Mouse (Mus musculus): ENCODE results near the gene C87436.
"Not testable (repeated sequence)": the region's sequence is repeated elsewhere in the genome, so short reads cannot be mapped to it uniquely, and the experiment has no call there.

The C87436 gene

GRCm38 (mm10) chr6:86481871-86482270 is 43.7 kb downstream of the C87436 start:
- DNase-seq (ENCODE audit: low read depth, low spot score) = no peak

GRCm38 (mm10) chr6:86485943-86486640 is 47.9 kb downstream of the C87436 start:
- DNase-seq (ENCODE audit: low read depth, low spot score) = no peak

GRCm38 (mm10) chr6:86487358-86488148 is 49.4 kb downstream of the C87436 start:
- DNase-seq (ENCODE audit: low read depth, low spot score) = no peak

GRCm38 (mm10) chr6:86488149-86488485 is 49.9 kb downstream of the C87436 start:
- no peak for DNase-seq (ENCODE audit: low read depth, low spot score)

GRCm38 (mm10) chr6:86489945-86490344 is 51.8 kb downstream of the C87436 start:
- no peak for DNase-seq (ENCODE audit: low read depth, low spot score)

- not testable (repeated sequence) for DNase-seq (ENCODE audit: low read depth, low spot score)
These were observed 52.2 kb downstream of the C87436 start for GRCm38 (mm10) chr6:86490413-86490812.

- no peak for DNase-seq (ENCODE audit: low read depth, low spot score)
These were observed 55.5 kb downstream of the C87436 start for GRCm38 (mm10) chr6:86493469-86494263.

- DNase-seq (ENCODE audit: low read depth, low spot score) = no peak
These were observed 56.6 kb downstream of the C87436 start for GRCm38 (mm10) chr6:86494767-86495166.

- no peak for DNase-seq (ENCODE audit: low read depth, low spot score)
These were observed 57.5 kb downstream of the C87436 start for GRCm38 (mm10) chr6:86495661-86496060.

- DNase-seq (ENCODE audit: low read depth, low spot score) = no peak
These were observed 58.0 kb downstream of the C87436 start for GRCm38 (mm10) chr6:86496127-86496526.

- no peak for DNase-seq (ENCODE audit: low read depth, low spot score)
These were observed 58.4 kb downstream of the C87436 start for GRCm38 (mm10) chr6:86496585-86496984.

- no peak for DNase-seq (ENCODE audit: low read depth, low spot score)
These were observed 59.1 kb downstream of the C87436 start for GRCm38 (mm10) chr6:86497071-86497815.

- DNase-seq (ENCODE audit: low read depth, low spot score) = no peak
These were observed 60.0 kb downstream of the C87436 start for GRCm38 (mm10) chr6:86497942-86498732.

- DNase-seq (ENCODE audit: low read depth, low spot score) = no peak
These were observed 61.5 kb downstream of the C87436 start for GRCm38 (mm10) chr6:86499571-86500109.

GRCm38 (mm10) chr6:86503513-86503912 is 65.3 kb downstream of the C87436 start:
- no peak for DNase-seq (ENCODE audit: low read depth, low spot score)

GRCm38 (mm10) chr6:86505671-86506070 is 67.5 kb downstream of the C87436 start:
- DNase-seq (ENCODE audit: low read depth, low spot score) = no peak

GRCm38 (mm10) chr6:86506309-86506708 is 68.1 kb downstream of the C87436 start:
- no peak for DNase-seq (ENCODE audit: low read depth, low spot score)

GRCm38 (mm10) chr6:86507116-86507515 is 68.9 kb downstream of the C87436 start:
- no peak for DNase-seq (ENCODE audit: low read depth, low spot score)

- no peak for DNase-seq (ENCODE audit: low read depth, low spot score)
These were observed 70.6 kb downstream of the C87436 start for GRCm38 (mm10) chr6:86508736-86509135.

- DNase-seq (ENCODE audit: low read depth, low spot score) = no peak
These were observed 71.2 kb downstream of the C87436 start for GRCm38 (mm10) chr6:86509194-86509865.
